Mouse (Mus musculus) small intestine, adult 2 months (tissue): ENCODE data around the gene Mrgprb2. TPM values are rescaled to one million over a fixed set of nuclear protein-coding genes. Genes with fewer than 3 reads are reported as not detected.

Source experiments
- H3K27ac ChIP-seq: fragments of 200-500 bp; 2 replicates; pipeline ENCODE4 v1.5.1; 2012; ENCODE audit warnings: low read depth, low read length, control low read depth, inconsistent platforms; ENCODE audit not compliant: insufficient read depth
- H3K27me3 ChIP-seq: fragments of 200-500 bp; 2 replicates; pipeline ENCODE4 v1.6.1; 2012; ENCODE audit warnings: mild to moderate bottlenecking, moderate library complexity, low read length, inconsistent platforms; ENCODE audit not compliant: control insufficient read depth, insufficient read depth
- H3K36me3 ChIP-seq: fragments of 200-500 bp; 2 replicates; pipeline ENCODE4 v1.6.1; 2012; ENCODE audit warnings: mild to moderate bottlenecking, low read length, control low read depth, inconsistent platforms; ENCODE audit not compliant: control insufficient read depth, insufficient read depth
- H3K4me1 ChIP-seq: fragments of 200-500 bp; 2 replicates; pipeline ENCODE4 v1.6.1; 2012; ENCODE audit warnings: low read length, inconsistent platforms, mixed read lengths; ENCODE audit not compliant: control insufficient read depth, insufficient read depth, insufficient read length
- H3K4me3 ChIP-seq: fragments of 200-500 bp; 2 replicates; pipeline ENCODE4 v1.5.1; 2012; ENCODE audit warnings: low read depth, mild to moderate bottlenecking, control low read depth, inconsistent platforms, low read length, moderate library complexity
- CTCF ChIP-seq: fragments of 200-500 bp; IDR thresholded peaks from 2 replicates; pipeline ENCODE4 v1.5.1; 2012; ENCODE audit warnings: low read depth, mild to moderate bottlenecking, control low read depth, inconsistent platforms, low read length, moderate library complexity, mixed read lengths; ENCODE audit not compliant: insufficient replicate concordance, insufficient read length; ENCODE audit errors: extremely low read depth
- POLR2A ChIP-seq: fragments of 200-500 bp; IDR thresholded peaks from 2 replicates; pipeline ENCODE4 v1.6.1; 2012; ENCODE audit warnings: low read depth, mild to moderate bottlenecking, control low read depth, inconsistent platforms, low read length, moderate library complexity
- polyA plus RNA-seq: library from polyadenylated mRNA; depleted of rRNA; stranded (reverse); fragments of >200 nt; gene quantifications from 2 replicates; pipeline ENCODE4 v1.2.3, GENCODE M21; 2012; rRNA removed

Mrgprb2 gene
- not detected in 2 replicates for polyA plus RNA-seq

DNA sequence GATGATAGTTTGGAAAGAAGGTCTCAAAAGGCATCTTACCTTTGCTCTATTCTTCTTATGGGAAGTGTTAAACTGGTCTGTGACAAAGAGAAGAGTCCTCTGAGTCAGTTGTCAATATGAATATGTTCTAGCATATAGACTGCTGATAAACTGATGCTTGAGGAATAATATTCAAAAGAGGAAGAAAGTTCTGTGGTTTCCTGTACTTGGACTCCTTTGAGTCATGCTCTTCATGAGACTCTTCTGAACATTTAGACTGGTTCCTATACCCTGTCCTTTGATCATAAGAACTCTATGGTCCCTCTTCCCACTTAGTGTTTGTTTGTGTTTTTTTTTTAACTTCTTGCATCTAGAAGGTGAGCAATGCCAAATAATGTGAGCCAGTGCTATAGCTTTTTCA, at the start of gene Mrgprb2:
Mrgprb2 (minus strand) TSS at position 101 of the 400 bp plus-strand sequence.
- no peak within 1 kb of the TSS for H3K27ac ChIP-seq
- TF ChIP-seq POLR2A (no peak), CTCF (no peak)
- H3K4me3 ChIP-seq = no peak within 1 kb of the TSS
- no peaks in the 10 kb centered on the region for H3K4me1 ChIP-seq
- H3K27me3 ChIP-seq = no peaks in the 10 kb centered on the region
- H3K36me3 ChIP-seq = no peaks in the 10 kb centered on the region

Other genes with a start within 250 kb of the Mrgprb2 start
- gene Mrgprb8, start 169.6 kb downstream of the Mrgprb2 start, polyA plus RNA-seq = not detected in 2 replicates
- gene Mrgprb1, start 101.7 kb downstream of the Mrgprb2 start, polyA plus RNA-seq = 0.04 TPM in 1 of 2 replicates, not detected in the other
- gene Mrgprx2, start 58.8 kb downstream of the Mrgprb2 start, polyA plus RNA-seq = not detected in 2 replicates
- not detected in 2 replicates for gene Mrgprb3, start 85.7 kb upstream of the Mrgprb2 start, polyA plus RNA-seq
- gene Zdhhc13, start 230.9 kb upstream of the Mrgprb2 start, polyA plus RNA-seq = 3.6 and 6.8 TPM in 2 replicates